Mouse (Mus musculus) intestine, embryonic 14.5 days (tissue): ENCODE data around the gene Cct8l1. TPM values are rescaled to one million over a fixed set of nuclear protein-coding genes. Genes with fewer than 3 reads are reported as not detected.

Source experiments
- ATAC-seq: fragments of 200-750 bp; cut with Nextera tagmentation; replicated peaks from 2 replicates; pipeline ENCODE4 v1.8.0; 2017; ENCODE audit warnings: low read depth, moderate number of reproducible peaks, moderate TSS enrichment, moderate library complexity; ENCODE audit not compliant: low FRiP score, low TSS enrichment
- DNase-seq: peaks from one replicate; pipeline ENCODE4 v3.0.0-alpha.2; 2018; ENCODE audit warnings: low spot score
- H3K27ac ChIP-seq: fragments of 300-500 bp; sonication (generic); 2 replicates; pipeline ENCODE4 v1.5.1; 2014; ENCODE audit warnings: low read depth, mild to moderate bottlenecking, control low read depth
- H3K27me3 ChIP-seq: fragments of 300-500 bp; sonication (generic); replicated peaks from 2 replicates; pipeline ENCODE4 v1.6.1; 2014; ENCODE audit warnings: low read length, control low read depth; ENCODE audit not compliant: control insufficient read depth, insufficient read depth
- H3K36me3 ChIP-seq: fragments of 300-500 bp; sonication (generic); 2 replicates; pipeline ENCODE4 v1.6.1; 2014; ENCODE audit warnings: low read length, control low read depth; ENCODE audit not compliant: control insufficient read depth, insufficient read depth
- H3K4me1 ChIP-seq: fragments of 300-500 bp; sonication (generic); replicated peaks from 2 replicates; pipeline ENCODE4 v1.6.1; 2014; ENCODE audit warnings: low read length, control low read depth, mixed read lengths; ENCODE audit not compliant: control insufficient read depth, insufficient read depth
- H3K4me2 ChIP-seq: fragments of 300-500 bp; sonication (generic); 2 replicates; pipeline ENCODE4 v1.6.1; 2014; ENCODE audit warnings: low read length
- H3K4me3 ChIP-seq: fragments of 300-500 bp; sonication (generic); 2 replicates; pipeline ENCODE4 v1.5.1; 2014; ENCODE audit warnings: low read depth, low read length, control low read depth, mixed read lengths
- H3K9ac ChIP-seq: fragments of 300-500 bp; sonication (generic); 2 replicates; pipeline ENCODE4 v1.6.1; 2014; ENCODE audit warnings: mild to moderate bottlenecking, low read length
- H3K9me3 ChIP-seq: fragments of 300-500 bp; sonication (generic); 2 replicates; pipeline ENCODE4 v1.6.1; 2016; ENCODE audit warnings: low read length, control low read depth; ENCODE audit not compliant: control insufficient read depth
- WGBS: fragments of 180-500 bp; shearing (Covaris S2); extraction: QIAGEN DNeasy Blood & Tissue Kit; methylation state at CpG from one replicate; pipeline ENCODE4 v1.1.7; 2014; 5-methylcytosine and 5-hydroxymethylcytosine counted together
- polyA plus RNA-seq: library from polyadenylated mRNA; unstranded; fragments of >200 nt; fragmentation: Nextera tagmentation; extraction: Ambion mirVana; gene quantifications from 2 replicates; pipeline ENCODE4 v1.2.1, GENCODE M21; 2014

Cct8l1 gene
- polyA plus RNA-seq, 1 experiment from 2014 or later, result not detected

DNA sequence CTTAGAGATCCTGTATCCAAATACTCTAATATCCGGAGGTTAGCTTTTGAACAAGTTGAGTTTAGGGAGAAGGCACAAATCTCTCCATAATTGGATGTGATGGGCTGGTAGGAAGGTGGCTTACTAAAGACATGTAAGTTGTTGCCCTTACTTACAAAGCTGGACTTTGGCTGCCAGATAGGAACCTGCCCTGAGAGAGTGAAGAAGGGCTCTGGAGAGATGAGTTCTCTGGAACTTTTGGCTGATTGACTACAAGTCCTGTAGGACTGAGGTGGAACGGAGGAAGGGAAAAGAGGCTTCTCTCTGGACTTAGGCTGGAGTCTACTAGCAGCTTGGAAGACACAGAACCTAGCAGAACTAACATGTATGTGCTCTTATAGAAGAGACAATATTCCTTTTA lies 19.7 kb downstream of the Cct8l1 start:
- no peak for DNase-seq
- no peak overlapping the region for H3K4me2 ChIP-seq

GRCm38 (mm10) chr5:25536451-25536850 lies 20.6 kb downstream of the Cct8l1 start:
- no peak overlapping the region for H3K4me3 ChIP-seq
- 0 out of 2 replicates have a peak, but pooled peaks cover 3% of the 10 kb centered on the region for H3K9me3 ChIP-seq
- H3K27me3 ChIP-seq, result no peaks in the 10 kb centered on the region
- no peaks in the 10 kb centered on the region for H3K36me3 ChIP-seq
- no peak overlapping the region for H3K4me2 ChIP-seq
- no peaks in the 10 kb centered on the region for H3K4me1 ChIP-seq
- ATAC-seq (no peak), DNase-seq (no peak)
- H3K9ac ChIP-seq, result no peak overlapping the region
- WGBS, result 64% methylated on average over 2 of the region's 2 CpGs
- H3K27ac ChIP-seq, result no peak overlapping the region

More for the DNA sequence above, 19.7 kb downstream of the Cct8l1 start:
- Histone ChIP-seq H3K4me1 (no peaks in the 10 kb centered on the region), H3K9me3 (0 out of 2 replicates have a peak, but pooled peaks cover 3% of the 10 kb centered on the region), H3K4me3 (no peak overlapping the region), H3K36me3 (no peaks in the 10 kb centered on the region), H3K27ac (no peak overlapping the region), H3K27me3 (no peaks in the 10 kb centered on the region), H3K9ac (no peak overlapping the region)
- 81% methylated on average over 2 of the region's 2 CpGs for WGBS
- ATAC-seq, result no peak

DNA sequence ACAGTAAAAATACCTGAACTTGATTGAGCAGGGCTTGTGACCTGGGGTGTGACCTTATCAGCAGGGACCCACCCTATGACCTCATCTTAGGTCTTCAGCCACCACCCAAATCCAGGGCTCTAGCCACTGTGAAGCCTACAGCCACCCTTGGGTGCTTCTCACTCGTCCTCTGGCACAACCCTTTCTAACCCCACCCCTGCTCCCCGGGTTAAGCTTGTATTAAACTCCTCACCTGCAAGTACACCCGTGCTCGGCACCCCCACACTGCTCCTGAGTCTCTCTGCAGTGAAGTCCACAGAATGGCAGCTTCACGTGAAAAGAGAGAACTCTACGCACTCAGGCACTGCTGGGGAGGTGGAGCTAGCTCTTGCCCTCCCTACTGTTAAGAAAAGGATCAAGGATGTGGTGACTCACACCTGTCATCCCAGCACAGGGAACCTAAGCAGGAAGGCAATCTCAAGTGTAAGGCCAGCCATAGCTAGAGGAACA lies 21.1 kb downstream of the Cct8l1 start:
- peak; percentile 58; the same call in 1 of the 2 replicates for ATAC-seq
- no peak for DNase-seq
- Histone ChIP-seq H3K4me3 (no peak overlapping the region), H3K27me3 (no peaks in the 10 kb centered on the region), H3K27ac (no peak overlapping the region), H3K9ac (no peak overlapping the region), H3K4me2 (no peak overlapping the region), H3K4me1 (no peaks in the 10 kb centered on the region), H3K36me3 (no peaks in the 10 kb centered on the region), H3K9me3 (0 out of 2 replicates have a peak, but pooled peaks cover 3% of the 10 kb centered on the region)
- 39% methylated on average over 6 of the region's 6 CpGs for WGBS

DNA sequence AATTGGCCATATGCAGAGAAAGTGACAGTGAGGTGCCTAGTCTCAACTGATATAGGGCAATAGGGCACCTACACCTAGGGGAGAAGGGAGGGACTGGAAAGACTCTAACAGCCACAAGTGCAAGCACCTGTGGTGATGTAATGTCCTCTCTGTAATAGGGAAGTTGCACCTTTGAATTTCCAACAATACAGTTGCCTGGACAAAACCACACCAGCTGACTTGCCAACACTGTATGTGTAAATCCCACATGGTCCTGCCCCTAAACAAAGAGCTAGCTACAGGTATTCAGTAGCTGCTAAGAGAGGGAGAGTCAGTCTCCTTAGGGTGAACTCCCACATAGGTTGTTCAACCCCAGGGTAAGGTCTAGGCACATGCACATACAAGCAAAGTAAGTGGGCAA lies 24.5 kb downstream of the Cct8l1 start:
- 0 out of 2 replicates have a peak, but pooled peaks cover 3% of the 10 kb centered on the region for H3K9me3 ChIP-seq
- no peak for DNase-seq
- H3K9ac ChIP-seq, result no peak overlapping the region
- no peak overlapping the region for H3K4me2 ChIP-seq
- no peaks in the 10 kb centered on the region for H3K4me1 ChIP-seq
- H3K27ac ChIP-seq, result no peak overlapping the region
- no peak overlapping the region for H3K4me3 ChIP-seq
- no peaks in the 10 kb centered on the region for H3K27me3 ChIP-seq
- H3K36me3 ChIP-seq, result no peaks in the 10 kb centered on the region
- ATAC-seq, result no peak

DNA sequence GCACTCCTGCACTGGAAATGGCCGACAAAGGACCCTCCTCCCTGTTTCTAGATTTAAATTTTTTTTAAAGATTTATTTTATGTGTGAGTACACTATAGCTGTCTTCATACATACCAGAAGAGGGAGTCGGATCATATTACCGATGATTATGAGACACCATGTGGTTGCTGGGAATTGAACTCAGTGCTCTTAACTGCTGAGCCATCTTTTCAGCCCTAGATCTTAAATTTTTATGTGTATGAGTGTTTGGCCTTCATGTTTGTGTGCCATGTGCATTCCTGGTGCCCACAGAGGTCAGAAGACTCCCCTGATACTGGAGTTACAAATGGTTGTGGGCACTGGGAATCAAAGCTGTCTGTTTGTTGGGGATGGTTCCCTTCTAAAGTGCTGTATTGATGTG lies 25.1 kb downstream of the Cct8l1 start:
- ATAC-seq (no peak), DNase-seq (no peak)
- no peaks in the 10 kb centered on the region for H3K4me1 ChIP-seq
- no peak overlapping the region for H3K27ac ChIP-seq
- no peaks in the 10 kb centered on the region for H3K27me3 ChIP-seq
- no peak overlapping the region for H3K9ac ChIP-seq
- H3K4me2 ChIP-seq, result no peak overlapping the region
- H3K36me3 ChIP-seq, result no peaks in the 10 kb centered on the region
- no peak overlapping the region for H3K4me3 ChIP-seq
- 71% methylated on average over 3 of the region's 3 CpGs for WGBS
- 0 out of 2 replicates have a peak, but pooled peaks cover 3% of the 10 kb centered on the region for H3K9me3 ChIP-seq

- Histone ChIP-seq H3K4me3 (no peak overlapping the region), H3K9ac (no peak overlapping the region), H3K4me1 (no peaks in the 10 kb centered on the region), H3K36me3 (no peaks in the 10 kb centered on the region), H3K9me3 (0 out of 2 replicates have a peak, but pooled peaks cover 3% of the 10 kb centered on the region), H3K27me3 (no peaks in the 10 kb centered on the region), H3K27ac (no peak overlapping the region), H3K4me2 (no peak overlapping the region)
- WGBS, result 68% methylated on average over 2 of the region's 2 CpGs
- DNase-seq, result no peak
- ATAC-seq, result no peak
These were observed 25.8 kb downstream of the Cct8l1 start for GRCm38 (mm10) chr5:25541661-25542060.

- H3K27ac ChIP-seq, result no peak overlapping the region
- no peak overlapping the region for H3K9ac ChIP-seq
- no peaks in the 10 kb centered on the region for H3K4me1 ChIP-seq
- no peaks in the 10 kb centered on the region for H3K9me3 ChIP-seq
- H3K4me3 ChIP-seq, result no peak overlapping the region
- no peak overlapping the region for H3K4me2 ChIP-seq
- DNase-seq, result no peak
- ATAC-seq, result no peak
- no peaks in the 10 kb centered on the region for H3K27me3 ChIP-seq
- 90% methylated on average over 3 of the region's 3 CpGs for WGBS
- H3K36me3 ChIP-seq, result no peaks in the 10 kb centered on the region
These were observed 28.2 kb downstream of the Cct8l1 start for GRCm38 (mm10) chr5:25544061-25544460.

DNA sequence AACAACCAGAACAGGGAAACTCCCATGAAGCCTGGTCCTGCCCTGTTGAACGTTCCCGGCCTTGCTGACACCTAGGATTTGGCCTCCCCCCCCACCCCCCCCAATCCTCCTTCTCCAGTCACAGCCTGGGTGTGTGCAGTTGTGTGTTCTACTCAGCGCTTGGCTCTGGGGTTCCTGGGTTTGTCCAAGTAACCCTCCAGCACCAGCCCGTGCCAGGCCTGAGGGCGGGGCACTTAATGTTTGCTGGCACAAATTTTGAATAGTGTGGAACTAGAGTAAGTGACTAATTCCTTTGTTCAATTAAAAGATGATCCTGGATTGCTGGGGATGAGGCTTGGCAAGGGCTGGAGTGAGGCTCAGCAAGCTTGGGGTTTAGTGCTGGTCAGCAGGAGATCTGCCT lies 28.7 kb downstream of the Cct8l1 start:
- Histone ChIP-seq H3K9me3 (no peaks in the 10 kb centered on the region), H3K4me3 (no peak overlapping the region), H3K27me3 (no peaks in the 10 kb centered on the region), H3K27ac (no peak overlapping the region), H3K36me3 (no peaks in the 10 kb centered on the region), H3K9ac (no peak overlapping the region), H3K4me1 (no peaks in the 10 kb centered on the region), H3K4me2 (no peak overlapping the region)
- 77% methylated on average over 5 of the region's 5 CpGs for WGBS
- no peak for ATAC-seq
- DNase-seq, result no peak

- Histone ChIP-seq H3K36me3 (no peaks in the 10 kb centered on the region), H3K4me2 (no peak overlapping the region), H3K9ac (no peak overlapping the region), H3K27me3 (no peaks in the 10 kb centered on the region), H3K4me3 (no peak overlapping the region), H3K9me3 (no peaks in the 10 kb centered on the region), H3K27ac (no peak overlapping the region), H3K4me1 (no peaks in the 10 kb centered on the region)
- DNase-seq (no peak), ATAC-seq (no peak)
- WGBS, result 90% methylated on average over 2 of the region's 2 CpGs
These were observed 31.0 kb downstream of the Cct8l1 start for GRCm38 (mm10) chr5:25546912-25547311.
